Mouse (Mus musculus) heart, embryonic 13.5 days (tissue): ENCODE results near the gene Kcnd3. TPM values are rescaled to one million over a fixed set of nuclear protein-coding genes. Genes with fewer than 3 reads are reported as not detected.
A peak's percentile ranks its signal among the peaks of the same experiment; 100 is the strongest.

Experiments used
- ATAC-seq: fragments of 200-750 bp; cut with Nextera tagmentation; 2 replicates; pipeline ENCODE4 v1.8.0; 2017; ENCODE audit warnings: moderate TSS enrichment; ENCODE audit not compliant: insufficient number of reproducible peaks, low FRiP score, low TSS enrichment; ENCODE audit errors: extremely low read depth
- H3K27ac ChIP-seq: fragments of 300-500 bp; sonication (generic); replicated peaks from 2 replicates; pipeline ENCODE4 v1.5.1; 2015; ENCODE audit warnings: moderate library complexity, mild to moderate bottlenecking, inconsistent platforms
- H3K27me3 ChIP-seq: fragments of 300-500 bp; sonication (generic); replicated peaks from 2 replicates; pipeline ENCODE4 v1.6.1; 2015; ENCODE audit warnings: mild to moderate bottlenecking, inconsistent platforms
- H3K36me3 ChIP-seq: fragments of 300-500 bp; sonication (generic); 2 replicates; pipeline ENCODE4 v1.6.1; 2015; ENCODE audit warnings: mild to moderate bottlenecking, inconsistent platforms
- H3K4me1 ChIP-seq: fragments of 300-500 bp; sonication (generic); 2 replicates; pipeline ENCODE4 v1.6.1; 2015; ENCODE audit warnings: inconsistent platforms
- H3K4me2 ChIP-seq: fragments of 300-500 bp; sonication (generic); 2 replicates; pipeline ENCODE4 v1.6.1; 2015; ENCODE audit warnings: inconsistent platforms, mild to moderate bottlenecking, moderate library complexity
- H3K4me3 ChIP-seq: fragments of 300-500 bp; sonication (generic); 2 replicates; pipeline ENCODE4 v1.5.1; 2015; ENCODE audit warnings: moderate library complexity, mild to moderate bottlenecking, inconsistent platforms
- H3K9ac ChIP-seq: fragments of 300-500 bp; sonication (generic); 2 replicates; pipeline ENCODE4 v1.6.1; 2015; ENCODE audit warnings: inconsistent platforms, mild to moderate bottlenecking, moderate library complexity
- H3K9me3 ChIP-seq: fragments of 300-500 bp; sonication (generic); 2 replicates; pipeline ENCODE4 v1.6.1; 2016; ENCODE audit warnings: inconsistent platforms
- whole genome bisulfite sequencing: fragments of 180-500 bp; shearing (Covaris S2); methylation state at CpG from one replicate; pipeline ENCODE4 v1.1.7; 2015; ENCODE audit warnings: mixed read lengths; 5-methylcytosine and 5-hydroxymethylcytosine counted together
- polyA plus RNA-seq: library from polyadenylated mRNA; unstranded; fragments of >200 nt; fragmentation: Nextera tagmentation; extraction: Ambion mirVana; gene quantifications from 2 replicates; pipeline ENCODE4 v1.2.1, GENCODE M21; 2015

Kcnd3 gene
- polyA plus RNA-seq, 1 experiment from 2014 or later: 0.67 TPM

DNA sequence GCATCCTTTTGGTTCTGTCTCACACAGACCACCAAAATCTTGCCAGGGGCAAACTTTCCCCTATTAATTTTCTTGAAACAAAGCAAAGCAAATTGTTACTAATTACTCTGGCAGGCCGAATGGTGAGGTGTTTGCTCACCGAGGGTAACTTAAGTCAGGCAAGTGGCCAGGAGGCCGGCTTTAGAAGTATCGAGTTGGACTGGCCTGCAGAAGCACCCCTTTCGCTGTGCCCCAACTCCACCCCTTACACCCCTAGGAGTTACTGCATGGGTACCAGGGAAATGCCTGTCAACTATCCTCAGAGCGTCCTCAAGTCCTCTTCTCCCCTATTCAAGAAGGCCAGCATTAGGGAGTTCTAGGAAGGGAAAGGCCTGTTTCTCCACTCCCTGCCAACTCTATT, 251.4 kb downstream of the Kcnd3 start:
- Histone ChIP-seq H3K27ac (peak overlapping the region; percentile 78; the same call in 1 of the 2 replicates), H3K4me2 (peak overlapping the region; percentile 97), H3K27me3 (peaks cover 9% of the 10 kb centered on the region; the same call in 1 of the 2 replicates), H3K9me3 (no peaks in the 10 kb centered on the region), H3K4me1 (peaks cover 85% of the 10 kb centered on the region), H3K4me3 (no peak overlapping the region), H3K36me3 (no peaks in the 10 kb centered on the region), H3K9ac (no peak overlapping the region)
- ATAC-seq: no peak
- WGBS: 65% methylated on average over 6 of the region's 6 CpGs

GRCm38 (mm10) chr3:105704031-105705008, 252.2 kb downstream of the Kcnd3 start, which contains the start of gene Inka2:
TSS of gene Inka2 (plus strand) at chr3:105704599.
- 5% methylated on average over 38 of the region's 43 CpGs for WGBS

DNA sequence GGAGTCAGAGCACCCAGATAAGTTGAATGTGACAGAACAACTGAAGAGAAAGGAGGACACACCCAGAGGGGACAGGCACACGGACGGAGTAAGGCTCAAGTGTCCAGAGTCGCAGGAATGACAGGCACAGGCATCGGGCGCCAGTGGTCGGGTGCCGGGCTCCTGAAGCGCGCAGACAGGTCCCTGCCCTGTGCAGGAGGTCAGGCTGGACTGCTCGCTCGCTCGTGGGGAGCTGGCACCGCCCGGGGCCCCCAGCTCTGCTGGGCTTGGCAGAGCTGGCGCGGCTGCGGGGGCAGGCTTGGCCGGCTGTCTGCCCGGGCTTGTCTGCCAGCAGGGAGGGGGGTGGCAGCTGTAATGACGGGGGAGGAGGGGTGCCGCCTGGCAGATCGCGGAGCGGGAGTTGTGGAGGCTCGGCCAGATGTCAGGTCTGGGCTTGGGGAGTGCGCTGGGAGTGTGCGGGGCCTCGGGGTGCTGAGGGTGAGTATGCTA, 253.0 kb downstream of the Kcnd3 start:
- peaks cover 11% of the 10 kb centered on the region; the same call in 1 of the 2 replicates for H3K27me3 ChIP-seq
- peak overlapping the region; percentile 62 for H3K4me3 ChIP-seq
- no peaks in the 10 kb centered on the region for H3K36me3 ChIP-seq
- 0% methylated on average over 28 of the region's 28 CpGs for WGBS
- peak overlapping the region; percentile 78 for H3K27ac ChIP-seq
- peak; percentile 33; the same call in 1 of the 2 replicates for ATAC-seq
- no peaks in the 10 kb centered on the region for H3K9me3 ChIP-seq
- H3K4me1 ChIP-seq: peaks cover 74% of the 10 kb centered on the region
- H3K9ac ChIP-seq: peak overlapping the region; percentile 87
- H3K4me2 ChIP-seq: peak overlapping the region; percentile 97

More at GRCm38 (mm10) chr3:105704031-105705008, 252.2 kb downstream of the Kcnd3 start, which contains the start of gene Inka2:
- Histone ChIP-seq H3K4me3 (peak within 1 kb of the TSS; percentile 62), H3K27ac (peak within 1 kb of the TSS; percentile 78), H3K27me3 (peaks cover 11% of the 10 kb centered on the region; the same call in 1 of the 2 replicates), H3K36me3 (no peaks in the 10 kb centered on the region), H3K9ac (peak within 1 kb of the TSS; percentile 87), H3K4me2 (peak within 1 kb of the TSS; percentile 97), H3K4me1 (peaks cover 79% of the 10 kb centered on the region), H3K9me3 (no peaks in the 10 kb centered on the region)
- peak; percentile 84 for ATAC-seq

- H3K9me3 ChIP-seq: no peaks in the 10 kb centered on the region
- no peak for ATAC-seq
- peak overlapping the region; percentile 97 for H3K4me2 ChIP-seq
- H3K27me3 ChIP-seq: peaks cover 11% of the 10 kb centered on the region; the same call in 1 of the 2 replicates
- peak overlapping the region; percentile 87 for H3K9ac ChIP-seq
- H3K27ac ChIP-seq: no peak overlapping the region
- no peaks in the 10 kb centered on the region for H3K36me3 ChIP-seq
- peaks cover 74% of the 10 kb centered on the region for H3K4me1 ChIP-seq
- WGBS: 31% methylated on average over 3 of the region's 3 CpGs
- H3K4me3 ChIP-seq: peak overlapping the region; percentile 62
Observed at GRCm38 (mm10) chr3:105705561-105705960, 253.4 kb downstream of the Kcnd3 start.

DNA sequence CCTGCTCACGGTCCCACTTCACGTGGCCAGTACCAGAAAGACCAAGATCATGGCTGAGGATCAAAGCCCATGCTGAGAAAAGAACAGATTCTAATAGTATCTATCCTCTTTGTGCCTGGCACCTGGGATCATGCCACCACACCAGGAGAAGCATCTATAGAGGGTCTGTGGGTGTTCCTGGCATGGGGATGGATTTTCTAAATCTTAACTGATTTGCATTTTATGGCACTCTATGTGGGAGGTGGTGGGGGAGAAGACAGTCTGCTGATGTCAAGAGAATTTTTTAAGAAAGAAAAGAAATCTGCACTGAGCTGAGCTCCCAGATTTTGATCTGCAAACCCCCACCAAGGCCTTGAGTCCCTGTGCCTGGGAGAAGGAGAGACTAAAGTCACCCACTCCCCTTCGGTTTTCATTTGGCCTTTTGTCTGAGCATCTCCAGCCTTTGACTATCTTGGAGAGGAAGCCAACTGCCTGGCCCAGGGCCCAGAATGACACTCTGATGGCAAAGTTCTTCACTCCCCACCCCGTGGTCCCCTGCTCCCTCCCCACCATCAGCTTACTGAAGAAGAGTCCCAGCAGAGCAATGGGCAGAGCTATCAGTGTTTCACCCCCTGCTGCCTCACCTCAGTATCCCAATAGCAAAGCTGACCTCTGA, 254.4 kb downstream of the Kcnd3 start:
- peaks cover 11% of the 10 kb centered on the region; the same call in 1 of the 2 replicates for H3K27me3 ChIP-seq
- H3K9me3 ChIP-seq: no peaks in the 10 kb centered on the region
- peak overlapping the region; percentile 62 for H3K4me3 ChIP-seq
- no peaks in the 10 kb centered on the region for H3K36me3 ChIP-seq
- ATAC-seq: no peak
- no peak overlapping the region for H3K27ac ChIP-seq
- WGBS: 43% methylated on average over 4 of the region's 4 CpGs
- H3K9ac ChIP-seq: no peak overlapping the region
- H3K4me2 ChIP-seq: peak overlapping the region; percentile 97
- H3K4me1 ChIP-seq: peaks cover 67% of the 10 kb centered on the region

DNA sequence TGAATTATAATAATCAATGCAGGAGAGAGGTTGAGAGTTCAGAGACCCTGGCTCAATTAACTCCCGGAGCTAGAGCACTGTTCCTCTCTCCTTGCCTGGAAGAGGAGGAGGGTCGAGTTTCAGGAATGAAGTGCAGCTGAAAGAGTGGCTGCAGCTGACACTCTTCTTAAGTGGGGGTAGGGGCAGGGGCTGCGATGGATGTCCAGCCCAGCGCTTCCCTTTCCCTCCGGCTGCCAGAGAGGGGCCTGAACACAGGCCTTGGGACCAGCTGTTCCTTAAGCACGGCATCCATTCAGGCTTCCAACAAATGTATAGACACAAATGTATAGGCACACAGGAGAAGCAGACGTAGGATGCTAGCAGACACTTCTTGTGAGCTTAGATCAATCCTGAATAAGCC, 255.5 kb downstream of the Kcnd3 start:
- no peak overlapping the region for H3K4me3 ChIP-seq
- H3K9ac ChIP-seq: peak overlapping the region; percentile 47; the same call in 1 of the 2 replicates
- H3K36me3 ChIP-seq: no peaks in the 10 kb centered on the region
- H3K9me3 ChIP-seq: no peaks in the 10 kb centered on the region
- WGBS: 36% methylated on average over 7 of the region's 7 CpGs
- H3K4me2 ChIP-seq: peak overlapping the region; percentile 16; the same call in 1 of the 2 replicates
- H3K27me3 ChIP-seq: peaks cover 11% of the 10 kb centered on the region; the same call in 1 of the 2 replicates
- no peak for ATAC-seq
- no peak overlapping the region for H3K27ac ChIP-seq
- H3K4me1 ChIP-seq: peaks cover 60% of the 10 kb centered on the region

- Histone ChIP-seq H3K27ac (no peak overlapping the region), H3K27me3 (peaks cover 7% of the 10 kb centered on the region; the same call in 1 of the 2 replicates), H3K4me3 (no peak overlapping the region), H3K4me2 (no peak overlapping the region), H3K9ac (no peak overlapping the region), H3K36me3 (no peaks in the 10 kb centered on the region), H3K4me1 (peaks cover 68% of the 10 kb centered on the region), H3K9me3 (no peaks in the 10 kb centered on the region)
- 56% methylated on average over 6 of the region's 6 CpGs for WGBS
- ATAC-seq: no peak
Observed at GRCm38 (mm10) chr3:105710246-105710645, 258.1 kb downstream of the Kcnd3 start.

DNA sequence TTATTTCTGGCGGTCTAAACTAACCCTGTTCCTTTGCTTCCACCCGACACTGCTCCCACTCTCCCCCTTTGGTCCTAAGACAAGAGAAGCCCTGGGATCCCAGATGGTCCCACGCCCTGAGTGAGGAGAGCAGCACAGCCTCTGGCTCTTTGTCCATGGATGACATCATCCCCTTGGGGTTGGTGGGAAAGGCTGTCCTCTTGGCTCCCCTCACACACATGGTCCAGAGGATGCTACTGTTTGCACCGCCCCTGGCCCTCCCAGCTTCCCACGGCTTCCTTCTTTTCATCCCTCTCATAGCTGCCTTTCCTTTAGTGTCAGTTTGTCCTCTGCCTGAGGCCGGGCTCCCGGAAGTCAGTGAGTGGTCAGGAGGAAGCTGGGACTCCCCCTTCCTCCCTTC, 259.6 kb downstream of the Kcnd3 start:
- Histone ChIP-seq H3K27ac (no peak overlapping the region), H3K27me3 (0 out of 2 replicates have a peak, but pooled peaks cover 2% of the 10 kb centered on the region), H3K4me3 (no peak overlapping the region), H3K9me3 (no peaks in the 10 kb centered on the region), H3K4me2 (no peak overlapping the region), H3K4me1 (peaks cover 54% of the 10 kb centered on the region), H3K9ac (no peak overlapping the region), H3K36me3 (peaks cover 4% of the 10 kb centered on the region; the same call in 1 of the 2 replicates)
- 65% methylated on average over 7 of the region's 7 CpGs for WGBS
- ATAC-seq: no peak

DNA sequence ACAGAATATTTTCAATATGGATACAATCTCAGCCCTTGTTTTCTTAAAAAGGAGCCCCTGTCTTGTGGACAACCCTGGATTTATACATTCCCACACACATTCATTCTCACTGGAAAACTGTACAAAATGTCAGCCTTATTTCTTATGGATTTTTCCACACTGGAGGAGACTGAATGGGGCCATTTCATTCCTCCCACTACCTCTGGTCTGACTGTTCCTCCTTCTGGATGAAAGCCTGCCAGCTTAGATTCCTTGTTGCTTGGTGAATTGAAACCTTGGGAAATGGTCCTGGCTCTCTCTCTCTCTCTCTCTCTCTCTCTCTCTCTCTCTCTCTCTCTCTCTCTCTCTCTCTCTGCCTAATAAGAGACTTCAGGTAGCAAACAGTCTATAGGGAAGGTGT, 260.7 kb downstream of the Kcnd3 start:
- no peak overlapping the region for H3K9ac ChIP-seq
- H3K4me2 ChIP-seq: no peak overlapping the region
- no peak for ATAC-seq
- peaks cover 44% of the 10 kb centered on the region for H3K4me1 ChIP-seq
- peaks cover 9% of the 10 kb centered on the region; the same call in 1 of the 2 replicates for H3K36me3 ChIP-seq
- H3K9me3 ChIP-seq: no peaks in the 10 kb centered on the region
- no peak overlapping the region for H3K27ac ChIP-seq
- H3K27me3 ChIP-seq: 0 out of 2 replicates have a peak, but pooled peaks cover 2% of the 10 kb centered on the region
- no peak overlapping the region for H3K4me3 ChIP-seq

DNA sequence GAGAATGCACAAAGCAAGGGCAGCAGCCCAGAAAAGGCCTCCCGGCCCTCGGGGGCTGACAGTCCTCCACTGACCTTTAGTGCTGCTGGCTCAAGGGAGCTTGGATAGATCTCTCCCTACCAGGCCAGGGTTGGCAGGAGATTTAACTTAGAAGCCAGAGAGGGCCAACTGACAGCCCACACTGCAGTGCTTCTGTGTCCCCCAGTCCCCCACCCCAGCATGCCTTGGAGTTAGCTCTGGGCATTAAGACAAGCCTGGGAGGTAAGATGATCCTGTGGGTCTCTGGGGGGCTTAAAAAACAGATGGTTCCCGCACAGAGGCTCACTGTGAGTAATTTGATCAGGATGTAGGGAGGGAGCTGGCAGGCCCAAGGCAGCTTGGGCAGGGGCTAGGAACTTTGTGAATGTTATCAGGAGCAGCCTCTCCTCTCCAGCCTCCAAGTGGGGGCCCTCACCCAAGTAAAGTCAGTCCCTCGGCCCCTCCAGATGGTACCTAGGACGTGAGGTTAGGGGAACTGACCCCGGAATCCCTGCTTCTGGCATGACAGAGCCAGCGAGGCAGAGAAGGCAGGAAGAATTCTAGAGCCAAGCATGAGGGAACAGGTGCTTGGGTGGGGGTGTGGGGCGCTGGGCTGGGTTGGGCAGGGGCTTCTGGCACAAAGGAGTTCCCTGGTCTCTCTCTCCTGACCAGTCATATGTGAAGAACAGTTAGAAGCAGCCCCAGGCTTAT, 262.1 kb downstream of the Kcnd3 start:
- peak overlapping the region; percentile 6; the same call in 1 of the 2 replicates for H3K27ac ChIP-seq
- peaks cover 47% of the 10 kb centered on the region for H3K4me1 ChIP-seq

More for the DNA sequence above, 262.1 kb downstream of the Kcnd3 start:
- H3K9ac ChIP-seq: peak overlapping the region; percentile 52
- no peak overlapping the region for H3K4me3 ChIP-seq
- WGBS: 18% methylated on average over 8 of the region's 8 CpGs
- 0 out of 2 replicates have a peak, but pooled peaks cover under 1% of the 10 kb centered on the region for H3K27me3 ChIP-seq
- H3K4me2 ChIP-seq: no peak overlapping the region
- H3K36me3 ChIP-seq: peaks cover 9% of the 10 kb centered on the region; the same call in 1 of the 2 replicates
- no peak for ATAC-seq
- H3K9me3 ChIP-seq: no peaks in the 10 kb centered on the region
